Mouse (Mus musculus) kidney, adult 9 months (tissue): ENCODE measurements around the gene Stpg3.

ENCODE experiments used
- DNase-seq: peaks from one replicate; pipeline ENCODE4 v3.0.0; 2022

Stpg3 gene

DNA sequence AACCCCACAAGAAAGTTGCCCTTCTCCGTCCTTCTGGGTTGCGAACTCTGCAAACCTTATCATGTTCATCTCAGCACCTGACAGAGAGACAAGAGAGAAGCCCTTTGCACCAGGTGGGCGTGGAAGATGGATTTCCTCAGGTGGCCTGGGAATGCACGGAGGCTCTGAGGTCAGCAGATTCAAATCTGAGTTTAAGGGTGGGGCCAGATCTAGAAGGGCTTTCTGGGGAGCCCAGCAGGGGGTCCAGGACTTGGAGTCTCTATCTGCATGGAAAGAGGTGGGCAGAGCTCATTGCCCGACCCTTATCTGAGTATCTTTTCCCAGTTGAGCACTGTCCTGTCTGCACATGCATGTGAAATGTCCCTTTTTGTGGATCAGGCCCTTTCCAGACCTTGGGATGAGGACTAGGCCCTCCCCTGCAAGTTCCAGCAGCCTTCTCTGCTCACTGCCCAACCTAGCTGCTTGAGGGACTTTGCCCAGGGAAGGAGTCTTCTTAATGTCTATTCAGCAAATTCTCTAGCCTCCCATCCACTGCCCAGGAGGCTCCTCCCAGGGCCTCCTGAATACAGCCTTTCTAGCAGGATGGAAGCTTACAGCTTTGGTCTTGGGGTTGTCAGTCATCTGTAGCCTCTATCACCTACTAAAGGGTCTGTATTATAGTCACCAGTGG lies 20.2 kb upstream of the Stpg3 start:
- peak; percentile 83 for DNase-seq

GRCm38 (mm10) chr2:25234050-25234449 lies 19.6 kb upstream of the Stpg3 start, which contains the start of gene Slc34a3:
Slc34a3 (minus strand) TSS chr2:25234364.
- peak; percentile 66 for DNase-seq

- no peak for DNase-seq
These were observed 19.0 kb upstream of the Stpg3 start for GRCm38 (mm10) chr2:25233421-25233820.

- DNase-seq = no peak
These were observed 16.6 kb upstream of the Stpg3 start for GRCm38 (mm10) chr2:25231038-25231437.

- no peak for DNase-seq
These were observed 16.1 kb upstream of the Stpg3 start for GRCm38 (mm10) chr2:25230581-25230980.

DNA sequence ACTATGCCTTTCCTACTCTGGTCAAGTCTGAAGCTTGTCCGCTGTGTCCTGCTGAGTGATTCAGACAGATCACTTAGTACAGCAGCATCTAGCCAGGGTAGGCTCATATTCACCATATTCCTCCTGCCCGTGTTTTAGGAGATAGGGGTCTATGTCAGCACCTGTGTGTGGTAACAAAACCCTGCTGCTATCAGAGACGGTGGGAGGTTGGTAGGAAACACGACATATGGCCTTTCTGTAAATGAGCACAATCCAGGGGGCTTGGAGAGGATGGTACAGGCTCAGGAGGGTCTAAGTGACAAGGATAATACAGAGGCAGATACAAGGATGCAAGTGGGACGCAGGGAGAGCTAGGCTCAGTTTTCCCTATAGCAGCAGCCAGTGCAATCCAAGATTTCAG lies 15.1 kb upstream of the Stpg3 start:
- no peak for DNase-seq

DNA sequence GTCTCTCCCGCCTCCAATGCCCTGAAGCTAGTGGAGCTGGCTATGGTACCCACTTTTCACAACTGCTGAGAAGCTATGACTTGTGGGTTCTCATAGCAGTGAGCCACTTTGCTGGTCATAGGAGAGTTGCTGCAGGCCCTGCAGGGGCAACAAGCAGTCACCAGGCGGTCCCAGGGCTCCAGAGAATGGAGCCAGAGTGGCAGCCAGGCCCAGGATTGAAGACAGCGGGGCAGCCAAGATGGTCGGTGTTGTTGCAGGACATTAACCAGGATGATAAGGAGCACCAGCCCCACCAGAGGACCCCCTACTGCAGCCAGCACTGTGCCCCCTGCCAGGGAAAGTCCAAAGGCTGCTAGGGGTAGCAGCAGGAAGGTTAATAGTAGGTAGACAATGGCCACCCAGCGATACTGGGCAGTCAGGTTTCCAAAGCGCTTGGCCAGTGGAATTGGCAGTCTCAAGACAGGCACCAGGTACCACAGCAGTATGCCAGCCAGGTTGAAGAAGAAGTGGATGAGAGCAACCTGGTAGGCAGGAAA lies 14.6 kb upstream of the Stpg3 start:
- DNase-seq = no peak

GRCm38 (mm10) chr2:25228431-25228889 lies 14.0 kb upstream of the Stpg3 start:
- DNase-seq = peak; percentile 96

- DNase-seq = peak; percentile 20
These were observed 13.0 kb upstream of the Stpg3 start for GRCm38 (mm10) chr2:25227406-25227805.

- peak; percentile 28 for DNase-seq
These were observed 12.4 kb upstream of the Stpg3 start for GRCm38 (mm10) chr2:25226864-25227263.

- peak; percentile 37 for DNase-seq
These were observed 11.5 kb upstream of the Stpg3 start for GRCm38 (mm10) chr2:25225811-25226379.

DNA sequence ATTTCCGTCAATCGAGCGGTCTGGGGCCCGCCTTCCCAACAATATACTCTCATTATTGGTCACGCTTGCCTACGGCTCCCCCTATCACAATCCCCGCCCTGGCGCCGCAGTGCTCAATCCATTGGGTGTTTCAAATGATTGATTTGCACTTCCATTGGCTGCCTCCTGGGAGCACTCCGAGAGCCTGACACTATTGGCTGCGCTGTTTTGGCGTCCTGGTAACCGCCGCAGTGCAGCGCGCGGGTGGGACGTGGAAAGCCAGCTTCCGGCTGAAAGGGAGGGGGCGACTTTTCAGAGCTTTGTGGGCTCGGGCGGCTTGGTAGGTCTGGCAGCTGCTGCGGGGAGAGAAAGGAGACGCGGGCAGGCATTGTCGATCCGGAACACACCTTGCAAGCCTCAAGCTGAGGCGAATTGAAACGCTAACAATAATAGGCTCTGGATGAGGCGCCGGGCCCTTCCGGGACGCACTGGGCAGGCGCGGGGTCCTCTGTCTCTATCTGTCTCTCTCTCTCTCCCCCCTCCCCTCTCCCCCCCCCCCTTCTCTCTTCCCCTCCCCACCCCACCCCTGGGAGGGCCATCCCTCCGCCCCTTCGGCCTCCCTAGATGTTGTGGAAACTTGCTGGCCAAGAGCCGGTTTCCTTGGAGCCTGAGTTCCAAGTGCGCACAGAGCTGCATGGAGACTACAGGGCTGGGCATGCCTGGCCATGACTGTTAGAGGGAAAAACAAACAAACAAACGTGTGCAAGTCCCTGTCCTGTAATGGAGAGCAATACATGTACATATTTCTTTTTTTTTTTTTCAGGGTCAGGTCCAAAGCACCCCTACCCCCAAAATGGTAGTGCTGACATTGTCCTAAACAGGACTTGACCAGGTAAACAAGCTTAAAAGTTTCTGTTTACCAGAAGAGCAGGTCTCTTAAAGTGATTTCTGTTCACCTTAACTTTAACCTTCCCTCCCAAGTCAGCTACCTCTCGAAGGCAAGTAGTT lies 10.6 kb upstream of the Stpg3 start:
- DNase-seq = peak; percentile 100

DNA sequence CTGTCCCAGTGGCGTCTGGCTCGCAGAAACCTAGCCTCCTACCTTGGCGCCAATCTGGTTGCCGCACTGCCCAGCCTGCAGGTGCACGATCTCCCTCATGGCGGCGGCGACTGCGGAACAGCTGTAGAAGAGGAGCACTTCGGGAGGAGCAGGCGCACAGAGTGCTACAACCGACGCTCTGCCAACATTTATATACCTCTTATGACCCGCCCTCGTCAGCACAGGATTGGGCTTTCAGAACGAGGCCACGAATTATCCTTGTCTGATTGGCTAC lies 10.0 kb upstream of the Stpg3 start, which contains the start of gene Tubb4b:
Gene Tubb4b (minus strand): TSS at position 211 of the 274 bp plus-strand sequence.
- no peak for DNase-seq

DNA sequence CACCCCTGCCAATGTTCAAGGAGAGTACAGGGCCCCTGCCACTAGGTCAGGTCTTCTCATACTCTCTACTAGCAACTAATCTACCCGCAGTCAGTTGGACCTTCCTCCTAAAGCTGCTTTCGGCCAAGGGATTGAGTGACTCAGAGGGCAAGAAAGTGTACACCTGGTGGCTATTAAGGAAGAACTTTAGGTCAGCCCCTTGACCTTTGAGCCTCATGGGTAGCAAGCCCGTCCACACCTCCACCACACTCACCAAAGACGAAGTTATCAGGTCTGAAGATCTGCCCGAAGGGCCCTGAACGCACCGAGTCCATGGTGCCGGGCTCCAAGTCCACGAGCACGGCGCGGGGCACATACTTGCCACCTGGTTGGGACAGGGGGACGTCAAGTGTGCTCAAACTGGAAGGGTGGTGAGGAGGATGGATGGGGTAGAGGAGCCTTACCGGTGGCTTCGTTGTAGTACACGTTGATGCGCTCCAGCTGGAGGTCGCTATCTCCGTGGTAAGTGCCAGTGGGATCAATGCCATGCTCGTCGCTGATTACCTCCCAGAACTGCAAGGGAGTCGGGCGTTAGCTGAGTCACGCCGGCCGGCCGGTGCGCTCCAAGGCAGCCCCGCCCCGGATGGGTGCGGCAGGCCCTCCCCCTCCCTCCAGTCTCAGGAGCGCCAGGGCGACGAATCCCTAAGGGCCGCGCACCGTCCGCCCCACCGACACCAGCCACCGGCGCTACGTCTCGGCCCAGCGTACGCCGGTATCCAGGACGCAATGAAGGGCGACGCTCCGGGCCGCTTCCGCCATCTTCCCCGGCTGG lies 9.4 kb upstream of the Stpg3 start:
- peak; percentile 91 for DNase-seq

DNA sequence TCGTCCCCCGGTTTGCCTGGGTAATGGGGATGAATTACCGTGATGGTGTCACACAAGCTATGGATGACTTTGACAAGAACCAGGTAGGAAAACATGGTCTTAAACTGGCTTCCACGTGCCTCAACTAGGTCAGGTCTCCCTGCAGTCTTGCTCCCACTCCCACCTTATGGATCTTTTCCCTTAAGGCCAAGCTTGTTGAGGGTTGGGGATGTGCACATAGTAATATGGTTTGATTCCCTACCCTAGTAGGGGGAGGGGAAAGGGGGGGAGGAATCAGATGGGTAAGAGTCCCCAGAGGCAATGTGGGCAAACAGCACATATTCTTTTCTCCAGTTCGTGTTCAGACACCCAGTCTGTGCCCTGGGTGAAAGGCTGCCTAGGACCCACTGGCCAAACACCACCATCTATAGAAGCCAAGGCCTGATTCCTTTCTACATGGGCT lies 6.9 kb upstream of the Stpg3 start:
- peak; percentile 12 for DNase-seq

GRCm38 (mm10) chr2:25218445-25218844 lies 4.0 kb upstream of the Stpg3 start, which contains the start of gene Fam166a:
Fam166a (plus strand) TSS chr2:25218745.
- DNase-seq = peak; percentile 4

GRCm38 (mm10) chr2:25217666-25218065 lies 3.2 kb upstream of the Stpg3 start:
- DNase-seq = peak; percentile 62

DNA sequence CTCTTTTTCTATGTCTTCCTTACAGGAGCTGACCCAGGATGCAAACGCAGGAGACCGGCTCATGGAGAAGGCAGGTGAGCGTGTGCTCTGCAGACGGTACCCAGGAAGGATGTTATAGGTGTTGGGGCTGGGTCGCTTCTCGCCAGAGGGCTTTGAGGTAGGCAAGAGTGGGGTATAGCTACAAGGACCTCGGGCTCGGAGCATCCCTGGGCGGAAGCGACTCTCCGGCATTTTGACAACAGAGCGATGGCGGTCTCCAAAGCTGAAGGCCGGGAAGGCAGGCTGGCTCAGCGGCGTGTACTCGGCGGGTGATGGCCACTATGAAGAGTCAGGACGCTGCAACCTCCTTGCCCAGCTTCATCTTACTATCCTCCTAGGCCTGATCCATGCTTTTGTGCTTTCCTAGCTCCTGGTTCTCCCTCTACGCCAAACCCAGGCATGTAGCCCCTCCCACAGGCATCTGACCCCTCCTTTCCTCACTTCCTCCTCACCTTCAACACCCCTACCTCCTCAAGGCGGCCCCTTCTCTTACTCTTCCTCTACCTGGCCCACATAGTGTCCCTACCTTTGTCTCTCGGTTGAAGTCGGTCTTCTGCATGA lies 1.1 kb downstream of the Stpg3 start:
- no peak for DNase-seq

- DNase-seq = peak; percentile 91
These were observed 3.2 kb downstream of the Stpg3 start, which contains the start of gene Nelfb for GRCm38 (mm10) chr2:25211121-25211670. Nelfb (minus strand) TSS chr2:25211489.

DNA sequence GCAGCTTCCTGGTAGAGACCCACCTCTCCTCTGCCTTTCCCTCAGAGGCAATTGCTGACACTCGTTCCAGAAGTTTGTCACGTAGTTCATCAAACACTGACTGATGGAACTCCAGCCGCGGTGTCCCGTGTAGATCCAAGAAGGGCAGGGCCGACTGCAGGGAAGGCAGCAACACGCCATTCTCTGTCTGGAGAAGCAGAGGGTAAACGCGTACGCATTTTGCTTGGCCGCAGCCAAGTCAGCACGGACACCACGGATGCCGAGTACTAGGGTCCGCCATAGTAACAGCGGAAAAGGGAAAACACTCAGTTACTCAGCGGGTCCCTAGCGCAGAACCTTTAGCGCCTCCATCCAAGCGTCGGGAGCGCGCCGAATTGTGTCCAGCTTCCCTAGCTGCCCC lies 3.8 kb downstream of the Stpg3 start:
- DNase-seq = no peak

GRCm38 (mm10) chr2:25207593-25207992 lies 6.8 kb downstream of the Stpg3 start:
- peak; percentile 60 for DNase-seq
